Mouse (Mus musculus) lung, adult 18-20 months (tissue): Measurements from ENCODE around the gene Lrrc32.

ENCODE experiments used
- DNase-seq, 2 experiments: peaks; one replicate each; pipeline ENCODE4 v3.0.0; 2022; ENCODE audit warnings: mixed read lengths in 2 of 2

Gene Lrrc32

GRCm38 (mm10) chr7:98489623-98490084 is 571 bp downstream of the Lrrc32 start:
- peak; percentile 74 to 82 for DNase-seq

- no peak for DNase-seq
These were observed 1.2 kb downstream of the Lrrc32 start for GRCm38 (mm10) chr7:98490328-98490727.

- DNase-seq: no peak
These were observed 1.8 kb downstream of the Lrrc32 start for GRCm38 (mm10) chr7:98490911-98491310.

DNA sequence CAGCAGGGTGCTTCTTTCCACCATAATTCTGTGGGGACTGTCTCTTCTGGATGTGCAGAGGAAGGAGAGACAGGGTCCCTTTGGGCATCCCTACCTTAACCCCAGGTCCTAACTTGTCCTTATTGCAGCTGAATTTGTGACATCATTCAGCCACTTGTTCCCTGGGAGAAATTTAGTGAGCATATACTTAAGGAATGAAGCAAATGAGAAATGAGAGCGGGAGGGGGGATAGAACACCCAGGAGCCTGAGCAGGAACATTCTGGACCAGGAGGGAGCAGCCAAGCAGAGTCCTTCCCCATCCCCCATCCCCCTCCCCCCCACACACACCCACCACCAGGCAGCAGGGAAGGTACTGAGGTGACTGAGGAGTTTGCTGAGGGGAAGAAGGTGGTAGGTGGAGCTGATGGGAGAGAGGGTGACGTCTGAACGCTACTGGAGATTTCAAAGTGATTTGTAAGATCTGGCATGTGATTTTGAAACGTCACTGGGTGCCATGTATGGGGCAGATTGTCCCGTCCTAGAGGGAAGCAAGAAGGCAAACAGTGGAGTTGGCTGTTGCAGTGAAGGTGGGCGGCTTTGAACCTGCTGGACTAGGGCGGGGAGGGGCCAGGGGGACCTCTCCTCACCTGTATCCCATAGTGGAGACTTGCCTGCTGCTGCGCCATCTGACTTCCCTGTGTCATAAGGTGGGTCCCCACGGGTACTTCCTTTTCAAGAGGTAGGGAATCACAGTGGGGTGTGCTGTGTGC is 2.5 kb downstream of the Lrrc32 start:
- no peak for DNase-seq

- DNase-seq: no peak
These were observed 3.2 kb downstream of the Lrrc32 start for GRCm38 (mm10) chr7:98492331-98492730.

DNA sequence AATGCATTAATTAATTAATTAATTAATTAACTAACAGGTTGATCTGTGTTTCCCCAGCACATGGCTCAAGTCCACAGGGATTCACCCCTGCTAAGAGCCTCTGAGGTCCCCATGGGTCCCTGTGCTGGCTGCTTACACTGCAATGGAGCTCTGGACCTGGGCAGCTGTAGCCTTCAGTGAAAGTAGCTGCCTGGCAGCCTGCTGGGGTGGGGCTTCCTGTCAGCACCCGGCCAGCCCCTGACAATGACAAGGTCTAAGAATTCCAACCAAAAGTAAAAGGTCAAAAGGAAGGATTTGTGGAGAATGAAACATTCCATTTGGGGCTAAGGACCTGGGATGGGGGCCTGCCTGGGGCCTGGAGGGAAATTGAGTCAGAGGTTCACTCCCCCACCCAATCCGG is 4.2 kb downstream of the Lrrc32 start:
- peak in 1 of 2 experiments; percentile 42 for DNase-seq

GRCm38 (mm10) chr7:98493901-98494480 is 4.9 kb downstream of the Lrrc32 start:
- no peak for DNase-seq

- DNase-seq: no peak
These were observed 6.5 kb downstream of the Lrrc32 start for GRCm38 (mm10) chr7:98495591-98495990.

GRCm38 (mm10) chr7:98497451-98497850 is 8.4 kb downstream of the Lrrc32 start:
- no peak for DNase-seq

GRCm38 (mm10) chr7:98498101-98498500 is 9.0 kb downstream of the Lrrc32 start:
- no peak for DNase-seq

DNA sequence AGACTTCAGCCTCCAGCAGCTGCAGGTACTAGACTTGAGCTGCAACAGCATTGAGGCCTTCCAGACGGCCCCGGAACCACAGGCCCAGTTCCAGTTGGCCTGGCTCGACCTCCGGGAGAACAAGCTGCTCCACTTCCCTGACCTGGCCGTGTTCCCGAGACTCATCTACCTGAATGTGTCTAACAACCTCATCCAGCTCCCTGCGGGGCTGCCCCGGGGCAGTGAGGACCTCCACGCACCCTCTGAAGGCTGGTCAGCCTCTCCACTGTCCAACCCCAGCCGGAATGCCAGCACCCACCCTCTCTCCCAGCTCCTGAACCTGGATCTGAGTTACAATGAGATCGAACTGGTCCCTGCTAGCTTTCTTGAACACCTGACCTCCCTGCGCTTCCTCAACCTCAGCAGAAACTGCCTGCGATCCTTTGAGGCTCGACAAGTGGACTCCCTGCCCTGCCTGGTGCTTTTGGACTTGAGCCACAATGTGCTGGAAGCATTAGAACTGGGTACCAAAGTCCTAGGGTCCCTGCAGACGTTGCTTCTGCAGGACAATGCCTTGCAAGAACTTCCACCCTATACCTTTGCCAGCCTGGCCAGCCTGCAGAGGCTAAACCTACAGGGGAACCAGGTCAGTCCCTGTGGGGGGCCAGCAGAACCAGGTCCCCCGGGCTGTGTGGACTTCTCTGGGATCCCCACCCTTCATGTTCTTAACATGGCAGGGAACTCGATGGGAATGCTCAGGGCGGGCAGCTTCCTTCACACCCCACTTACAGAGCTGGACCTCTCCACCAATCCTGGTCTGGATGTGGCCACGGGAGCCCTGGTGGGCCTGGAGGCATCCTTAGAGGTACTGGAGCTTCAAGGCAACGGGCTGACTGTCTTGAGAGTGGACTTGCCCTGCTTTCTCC is 9.8 kb downstream of the Lrrc32 start:
- DNase-seq: no peak

- no peak for DNase-seq
These were observed 10.6 kb downstream of the Lrrc32 start for GRCm38 (mm10) chr7:98499561-98500292.

GRCm38 (mm10) chr7:98500470-98500869 is 11.4 kb downstream of the Lrrc32 start:
- peak in 1 of 2 experiments; percentile 46 for DNase-seq

GRCm38 (mm10) chr7:98501078-98501477 is 12.0 kb downstream of the Lrrc32 start:
- no peak for DNase-seq

- no peak for DNase-seq
These were observed 13.8 kb downstream of the Lrrc32 start for GRCm38 (mm10) chr7:98502921-98503320.

- no peak for DNase-seq
These were observed 15.0 kb downstream of the Lrrc32 start for GRCm38 (mm10) chr7:98503951-98504647.

DNA sequence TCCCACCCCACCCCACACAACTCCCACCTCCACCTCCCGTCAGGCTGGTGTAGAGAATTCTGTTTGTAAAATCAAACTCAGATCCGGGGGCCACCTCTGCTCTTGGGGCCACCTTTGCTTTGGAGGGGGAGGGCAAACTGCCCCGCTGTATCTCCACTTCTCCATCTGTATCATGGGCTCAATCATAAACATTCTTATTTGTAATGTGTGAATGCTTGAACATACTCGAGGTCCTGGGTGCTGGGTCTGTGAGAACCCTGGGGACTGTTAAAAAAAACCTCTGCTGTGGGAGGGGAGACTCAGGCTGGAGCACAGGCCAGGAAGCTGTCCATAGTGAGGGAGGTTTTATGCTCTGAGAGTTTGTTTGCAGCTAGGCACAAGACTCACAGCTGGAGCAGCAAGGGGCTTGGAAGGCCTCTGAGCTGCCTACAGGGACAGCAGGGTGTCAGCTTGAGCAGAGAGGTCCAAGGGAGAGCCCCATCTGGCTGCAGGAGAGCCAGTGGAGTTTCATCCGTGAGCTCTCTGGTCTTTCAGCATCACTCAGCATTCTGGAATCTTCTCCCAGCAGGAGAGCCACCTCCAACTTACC is 15.7 kb downstream of the Lrrc32 start:
- DNase-seq: no peak

GRCm38 (mm10) chr7:98505664-98506063 is 16.6 kb downstream of the Lrrc32 start:
- no peak for DNase-seq

DNA sequence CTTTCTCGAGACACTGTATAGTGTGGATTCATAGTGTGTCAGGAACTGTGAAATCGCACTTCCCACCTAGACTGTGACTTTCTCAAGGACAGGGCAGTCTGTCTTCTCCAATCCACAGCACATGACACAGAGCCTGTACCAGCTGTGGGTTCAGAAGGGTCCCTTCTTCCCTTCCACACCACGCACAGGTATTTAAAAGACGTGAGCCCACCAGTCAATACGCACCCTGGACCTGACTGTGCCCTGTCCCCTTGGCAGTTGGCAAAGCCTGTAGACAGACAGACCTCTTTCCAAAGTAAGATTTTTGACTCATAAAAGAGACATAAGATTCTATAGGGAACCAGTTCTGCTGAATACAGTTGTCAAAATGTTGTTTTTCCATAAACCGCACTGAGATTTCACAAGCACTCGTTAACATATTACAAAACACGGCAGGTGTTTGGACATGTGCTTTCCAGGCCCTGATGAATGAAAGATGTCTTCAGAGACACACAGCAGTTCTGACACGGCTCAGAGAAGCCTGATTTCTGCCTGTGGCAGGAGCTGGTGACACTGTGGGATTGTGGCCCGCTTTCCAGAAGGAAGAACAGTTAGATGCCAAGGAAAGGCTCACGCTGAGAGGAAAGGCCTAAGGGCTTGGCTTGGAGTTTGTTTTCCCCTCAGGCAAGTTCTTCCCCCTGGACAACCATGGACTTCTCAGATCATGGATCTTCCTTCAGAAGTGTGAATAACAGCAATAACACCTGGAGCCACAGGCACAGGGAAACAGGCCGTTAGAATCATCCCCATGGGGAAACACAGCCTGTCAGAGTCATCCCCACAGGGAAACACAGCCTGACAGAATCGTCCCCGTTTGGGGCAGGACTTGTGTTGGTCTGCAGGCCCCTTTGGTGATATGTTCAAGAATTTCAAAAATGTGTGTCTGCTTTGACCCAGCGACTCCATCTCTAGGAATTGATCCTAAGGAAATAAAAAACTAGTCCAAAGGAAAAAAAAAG is 22.2 kb downstream of the Lrrc32 start:
- DNase-seq: no peak

DNA sequence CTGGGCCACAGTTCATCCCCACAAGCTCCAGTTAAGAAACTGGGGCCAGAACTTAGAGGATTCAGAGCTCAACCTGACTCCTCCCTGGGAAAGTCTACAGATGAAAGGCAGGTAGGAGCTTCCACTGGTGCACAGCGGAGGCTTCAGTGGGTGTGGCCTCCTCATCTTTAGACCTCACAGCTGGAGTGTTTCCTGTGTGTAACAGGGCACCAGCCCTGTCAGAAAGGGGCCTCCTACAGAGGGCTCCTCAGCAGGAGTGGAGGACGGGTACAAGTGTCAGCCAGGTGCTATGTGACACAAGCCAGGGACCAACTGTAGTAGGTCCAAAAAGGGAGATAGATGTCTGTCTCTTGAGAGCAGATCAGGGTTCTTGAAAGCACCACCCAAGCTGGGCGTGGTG is 24.2 kb downstream of the Lrrc32 start:
- DNase-seq: no peak
